Mouse (Mus musculus): ENCODE results near the gene Prkca.

DNA sequence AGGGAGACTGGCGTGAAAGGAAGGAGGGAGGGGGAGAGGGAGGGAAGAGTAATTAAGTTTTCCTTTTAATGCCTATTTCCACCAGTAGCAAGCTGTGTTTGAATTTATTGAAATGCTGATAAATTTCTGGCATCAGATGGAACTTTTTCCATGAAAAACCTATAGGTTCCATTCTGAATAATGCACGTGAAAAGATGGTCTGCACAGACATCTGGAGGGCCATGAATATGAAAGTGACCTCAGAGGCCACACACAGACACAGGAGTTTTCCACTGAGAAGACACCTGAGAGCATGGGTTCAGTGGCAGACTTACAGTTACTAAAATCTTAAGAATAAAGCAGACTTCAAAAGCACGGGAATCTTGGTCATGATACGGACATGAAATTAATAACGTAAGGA is 54.5 kb downstream of the Prkca start:
- TF ChIP-seq CTCF (IDR thresholded peaks at IDR 0.05; ENCODE audit: control insufficient read depth, insufficient read depth, insufficient replicate concordance, low read depth, low read length), result no peak
- no peak for TF ChIP-seq POLR2A (IDR thresholded peaks at IDR 0.05; ENCODE audit: control insufficient read depth, low read depth, low read length)
